Mouse (Mus musculus) frontal cortex, postnatal 14 days (tissue): Measurements from ENCODE around the gene Gm20816.
"Not testable (repeated sequence)": the region's sequence is repeated elsewhere in the genome, so short reads cannot be mapped to it uniquely, and the experiment has no call there.

Source experiments
- DNase-seq, 2 experiments: peaks; one replicate each; pipeline ENCODE4 v3.0.0; 2022; ENCODE audit warnings: low spot score in 2 of 2

Gm20816 gene

DNA sequence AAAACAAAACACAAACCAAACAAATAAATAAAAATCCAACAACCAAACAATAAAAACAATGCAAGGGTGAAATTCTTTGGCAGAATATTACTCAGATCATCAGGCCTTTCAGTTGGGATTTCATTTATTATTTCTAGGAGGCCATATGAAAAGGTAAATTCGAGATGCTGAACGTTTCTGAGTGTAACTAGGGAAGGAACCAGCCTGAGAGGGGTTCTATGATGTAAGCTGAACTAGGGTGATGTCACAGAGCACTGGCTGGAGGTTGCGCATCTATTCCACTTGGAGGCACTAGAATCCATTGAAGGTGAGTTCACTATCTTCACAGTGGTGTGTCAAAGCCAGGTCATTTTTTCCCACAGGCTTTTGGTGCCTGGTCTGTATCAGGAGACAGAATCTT is at the start of gene Gm20816:
Gm20816 (plus strand) TSS at position 301 of the 400 bp plus-strand sequence.
- DNase-seq: not testable (repeated sequence)
